Mouse (Mus musculus) heart, postnatal 0 days (tissue): Measurements from ENCODE around the gene Snrpn. TPM values are rescaled to one million over a fixed set of nuclear protein-coding genes. Genes with fewer than 3 reads are reported as not detected.

Experiments
- ATAC-seq: fragments of 200-750 bp; cut with Nextera tagmentation; 2 replicates; pipeline ENCODE4 v1.8.0; 2017; ENCODE audit warnings: low read depth, moderate number of reproducible peaks, moderate library complexity; ENCODE audit not compliant: insufficient read depth
- DNase-seq: peaks from one replicate; pipeline ENCODE4 v3.0.0-alpha.2; 2016; ENCODE audit warnings: low spot score
- H3K27ac ChIP-seq: fragments of 300-500 bp; sonication (generic); 2 replicates; pipeline ENCODE4 v1.5.1; 2014; ENCODE audit warnings: low read depth, mild to moderate bottlenecking
- H3K27me3 ChIP-seq: fragments of 300-500 bp; sonication (generic); 2 replicates; pipeline ENCODE4 v1.6.1; 2014; ENCODE audit warnings: low read length, mixed read lengths; ENCODE audit not compliant: control insufficient read depth, insufficient read depth
- H3K36me3 ChIP-seq: fragments of 300-500 bp; sonication (generic); replicated peaks from 2 replicates; pipeline ENCODE4 v1.6.1; 2014; ENCODE audit warnings: low read length, mixed read lengths; ENCODE audit not compliant: control insufficient read depth, insufficient read depth
- H3K4me1 ChIP-seq: fragments of 300-500 bp; sonication (generic); 2 replicates; pipeline ENCODE4 v1.6.1; 2014; ENCODE audit warnings: antibody characterized with exemption; ENCODE audit not compliant: control insufficient read depth, insufficient read depth
- H3K4me2 ChIP-seq: fragments of 300-500 bp; sonication (generic); 2 replicates; pipeline ENCODE4 v1.6.1; 2014; ENCODE audit warnings: low read depth, mild to moderate bottlenecking, low read length, moderate library complexity
- H3K4me3 ChIP-seq: fragments of 300-500 bp; sonication (generic); 2 replicates; pipeline ENCODE4 v1.5.1; 2014; ENCODE audit warnings: low read depth, low read length
- H3K9ac ChIP-seq: fragments of 300-500 bp; sonication (generic); replicated peaks from 2 replicates; pipeline ENCODE4 v1.6.1; 2014; ENCODE audit warnings: low read depth, low read length, mixed read lengths
- H3K9me3 ChIP-seq: fragments of 300-500 bp; sonication (generic); replicated peaks from 2 replicates; pipeline ENCODE4 v1.6.1; 2016; ENCODE audit warnings: low read length; ENCODE audit not compliant: control insufficient read depth
- CTCF ChIP-seq: IDR thresholded peaks from 2 replicates; pipeline ENCODE4 v1.5.1; 2016; ENCODE audit warnings: antibody characterized with exemption, control low read depth, low read depth
- EP300 ChIP-seq: IDR thresholded peaks from 2 replicates; pipeline ENCODE4 v1.6.1; 2016; ENCODE audit warnings: antibody characterized with exemption, low read depth
- WGBS: fragments of 180-500 bp; shearing (Covaris S2); extraction: QIAGEN DNeasy Blood & Tissue Kit; methylation state at CpG from one replicate; pipeline ENCODE4 v1.1.7; 2014; 5-methylcytosine and 5-hydroxymethylcytosine counted together
- polyA plus RNA-seq: library from polyadenylated mRNA; unstranded; fragments of >200 nt; fragmentation: Nextera tagmentation; extraction: Ambion mirVana; gene quantifications from 2 replicates; pipeline ENCODE4 v1.2.1, GENCODE M21; 2015
- total RNA-seq: library from RNA; depleted of rRNA; stranded (reverse); fragments of >200 nt; gene quantifications from 2 replicates; pipeline ENCODE4 v1.2.3, GENCODE M21; 2014; ENCODE audit warnings: low replicate concordance

Gene Snrpn
- total and polyA plus RNA-seq, 2 experiments from 2014 or later: 25.5 to 71.8 TPM

GRCm38 (mm10) chr7:60097154-60097859 lies 42.7 kb downstream of the Snrpn start:
- H3K27me3 ChIP-seq: no peaks in the 10 kb centered on the region
- H3K9me3 ChIP-seq: no peaks in the 10 kb centered on the region
- WGBS: 59% methylated on average over 3 of the region's 3 CpGs
- H3K27ac ChIP-seq: no peak overlapping the region
- no peak for TF ChIP-seq CTCF
- no peak for TF ChIP-seq EP300
- H3K9ac ChIP-seq: no peak overlapping the region
- ATAC-seq: no peak
- no peaks in the 10 kb centered on the region for H3K36me3 ChIP-seq
- no peaks in the 10 kb centered on the region for H3K4me1 ChIP-seq
- no peak overlapping the region for H3K4me2 ChIP-seq
- no peak overlapping the region for H3K4me3 ChIP-seq
- DNase-seq: no peak

- ATAC-seq: no peak
- H3K9ac ChIP-seq: no peak overlapping the region
- 53% methylated on average over 2 of the region's 2 CpGs for WGBS
- H3K4me3 ChIP-seq: no peak overlapping the region
- no peaks in the 10 kb centered on the region for H3K36me3 ChIP-seq
- H3K27ac ChIP-seq: no peak overlapping the region
- no peak overlapping the region for H3K4me2 ChIP-seq
- no peaks in the 10 kb centered on the region for H3K27me3 ChIP-seq
- no peaks in the 10 kb centered on the region for H3K9me3 ChIP-seq
- no peak for DNase-seq
- H3K4me1 ChIP-seq: no peaks in the 10 kb centered on the region
- TF ChIP-seq EP300 (no peak), CTCF (no peak)
These were observed 63.7 kb downstream of the Snrpn start for GRCm38 (mm10) chr7:60076301-60076700.

- WGBS: 55% methylated on average over 6 of the region's 6 CpGs
- ATAC-seq: no peak
These were observed 92.4 kb downstream of the Snrpn start for GRCm38 (mm10) chr7:60047481-60048201.

GRCm38 (mm10) chr7:60013186-60013585 lies 126.8 kb downstream of the Snrpn start:
- H3K4me3 ChIP-seq: no peak overlapping the region
- H3K9ac ChIP-seq: no peak overlapping the region
- no peaks in the 10 kb centered on the region for H3K9me3 ChIP-seq
- no peaks in the 10 kb centered on the region for H3K27me3 ChIP-seq
- no peak overlapping the region for H3K27ac ChIP-seq
- DNase-seq: no peak
- 69% methylated on average over 3 of the region's 3 CpGs for WGBS
- TF ChIP-seq EP300 (no peak), CTCF (no peak)
- no peak overlapping the region for H3K4me2 ChIP-seq
- no peaks in the 10 kb centered on the region for H3K4me1 ChIP-seq
- no peaks in the 10 kb centered on the region for H3K36me3 ChIP-seq
- ATAC-seq: no peak

More at GRCm38 (mm10) chr7:60047481-60048201, 92.4 kb downstream of the Snrpn start:
- H3K4me1 ChIP-seq: no peaks in the 10 kb centered on the region
- no peaks in the 10 kb centered on the region for H3K9me3 ChIP-seq
- no peak for DNase-seq
- TF ChIP-seq CTCF (no peak), EP300 (no peak)
- H3K4me3 ChIP-seq: no peak overlapping the region
- H3K9ac ChIP-seq: no peak overlapping the region
- no peak overlapping the region for H3K27ac ChIP-seq
- no peaks in the 10 kb centered on the region for H3K27me3 ChIP-seq
- no peaks in the 10 kb centered on the region for H3K36me3 ChIP-seq
- no peak overlapping the region for H3K4me2 ChIP-seq

- no peak overlapping the region for H3K9ac ChIP-seq
- no peaks in the 10 kb centered on the region for H3K36me3 ChIP-seq
- H3K9me3 ChIP-seq: no peaks in the 10 kb centered on the region
- H3K4me1 ChIP-seq: no peaks in the 10 kb centered on the region
- no peak for DNase-seq
- ATAC-seq: no peak
- H3K27ac ChIP-seq: no peak overlapping the region
- 41% methylated on average over 3 of the region's 3 CpGs for WGBS
- no peak for TF ChIP-seq EP300
- TF ChIP-seq CTCF: no peak; the same call in 1 of the 2 replicates
- H3K4me2 ChIP-seq: no peak overlapping the region
- H3K4me3 ChIP-seq: no peak overlapping the region
- H3K27me3 ChIP-seq: no peaks in the 10 kb centered on the region
These were observed 132.2 kb downstream of the Snrpn start for GRCm38 (mm10) chr7:60007727-60008360.
